Mouse (Mus musculus) hindbrain, embryonic 16.5 days (tissue): ENCODE measurements around the gene Spsb3. TPM values are rescaled to one million over a fixed set of nuclear protein-coding genes. Genes with fewer than 3 reads are reported as not detected.

Source experiments
- ATAC-seq: fragments of 200-750 bp; cut with Nextera tagmentation; 2 replicates; pipeline ENCODE4 v1.8.0; 2017; ENCODE audit warnings: moderate TSS enrichment, moderate library complexity
- H3K27ac ChIP-seq: fragments of 300-500 bp; sonication (generic); 2 replicates; pipeline ENCODE4 v1.5.1; 2014; ENCODE audit warnings: low read depth, mild to moderate bottlenecking, control low read depth, low read length, moderate library complexity
- H3K27me3 ChIP-seq: fragments of 300-500 bp; sonication (generic); replicated peaks from 2 replicates; pipeline ENCODE4 v1.6.1; 2014; ENCODE audit warnings: low read length; ENCODE audit not compliant: control insufficient read depth, insufficient read depth
- H3K36me3 ChIP-seq: fragments of 300-500 bp; sonication (generic); 2 replicates; pipeline ENCODE4 v1.6.1; 2014; ENCODE audit warnings: mild to moderate bottlenecking, low read length, moderate library complexity, mixed read lengths; ENCODE audit not compliant: control insufficient read depth, insufficient read depth
- H3K4me1 ChIP-seq: fragments of 300-500 bp; sonication (generic); 2 replicates; pipeline ENCODE4 v1.6.1; 2014; ENCODE audit warnings: low read depth, low read length; ENCODE audit not compliant: control insufficient read depth, insufficient read depth
- H3K4me2 ChIP-seq: fragments of 300-500 bp; sonication (generic); 2 replicates; pipeline ENCODE4 v1.6.1; 2014; ENCODE audit warnings: mild to moderate bottlenecking, low read length, control low read depth, moderate library complexity
- H3K4me3 ChIP-seq: fragments of 300-500 bp; sonication (generic); 2 replicates; pipeline ENCODE4 v1.5.1; 2014; ENCODE audit warnings: mild to moderate bottlenecking, low read length, control low read depth, moderate library complexity
- H3K9ac ChIP-seq: fragments of 300-500 bp; sonication (generic); 2 replicates; pipeline ENCODE4 v1.6.1; 2014; ENCODE audit warnings: low read depth, mild to moderate bottlenecking, control low read depth, low read length, moderate library complexity
- H3K9me3 ChIP-seq: fragments of 300-500 bp; sonication (generic); 2 replicates; pipeline ENCODE4 v1.6.1; 2014; ENCODE audit warnings: mild to moderate bottlenecking, low read length, moderate library complexity; ENCODE audit not compliant: control insufficient read depth
- WGBS: fragments of 180-500 bp; shearing (Covaris S2); extraction: QIAGEN DNeasy Blood & Tissue Kit; methylation state at CpG from one replicate; pipeline ENCODE4 v1.1.7; 2014; 5-methylcytosine and 5-hydroxymethylcytosine counted together
- polyA plus RNA-seq: library from polyadenylated mRNA; unstranded; fragments of >200 nt; fragmentation: Nextera tagmentation; extraction: Ambion mirVana; gene quantifications from 2 replicates; pipeline ENCODE4 v1.2.1, GENCODE M21; 2015

Gene Spsb3
- polyA plus RNA-seq, 1 experiment from 2014 or later, result 90.4 TPM

DNA sequence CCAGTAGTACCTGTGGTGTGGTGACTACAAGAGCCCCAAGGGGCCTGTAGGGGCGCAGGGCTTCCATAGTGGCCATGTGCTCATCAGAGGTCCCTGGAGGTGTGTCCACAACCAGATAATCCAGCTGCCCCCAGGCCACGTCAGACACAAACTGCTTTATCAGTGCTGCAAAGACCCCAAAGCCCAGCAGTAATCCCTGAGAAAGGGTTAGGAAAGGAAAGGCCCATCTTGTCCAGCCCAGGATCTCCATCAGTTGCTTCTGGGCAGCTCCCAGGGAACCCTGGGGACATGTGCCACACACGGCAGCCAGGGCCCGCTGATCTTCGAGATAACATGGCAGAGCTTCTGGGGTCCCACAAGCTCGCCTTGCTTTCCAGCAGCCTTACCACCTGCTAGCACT, 2.1 kb upstream of the Spsb3 start:
- no peak for ATAC-seq
- Histone ChIP-seq H3K27me3 (no peaks in the 10 kb centered on the region), H3K4me2 (no peak overlapping the region), H3K9ac (no peak overlapping the region), H3K4me3 (no peak overlapping the region), H3K9me3 (no peaks in the 10 kb centered on the region), H3K4me1 (peaks cover 28% of the 10 kb centered on the region), H3K36me3 (peaks cover 10% of the 10 kb centered on the region; the same call in 1 of the 2 replicates), H3K27ac (no peak overlapping the region)
- 92% methylated on average over 6 of the region's 6 CpGs for WGBS

DNA sequence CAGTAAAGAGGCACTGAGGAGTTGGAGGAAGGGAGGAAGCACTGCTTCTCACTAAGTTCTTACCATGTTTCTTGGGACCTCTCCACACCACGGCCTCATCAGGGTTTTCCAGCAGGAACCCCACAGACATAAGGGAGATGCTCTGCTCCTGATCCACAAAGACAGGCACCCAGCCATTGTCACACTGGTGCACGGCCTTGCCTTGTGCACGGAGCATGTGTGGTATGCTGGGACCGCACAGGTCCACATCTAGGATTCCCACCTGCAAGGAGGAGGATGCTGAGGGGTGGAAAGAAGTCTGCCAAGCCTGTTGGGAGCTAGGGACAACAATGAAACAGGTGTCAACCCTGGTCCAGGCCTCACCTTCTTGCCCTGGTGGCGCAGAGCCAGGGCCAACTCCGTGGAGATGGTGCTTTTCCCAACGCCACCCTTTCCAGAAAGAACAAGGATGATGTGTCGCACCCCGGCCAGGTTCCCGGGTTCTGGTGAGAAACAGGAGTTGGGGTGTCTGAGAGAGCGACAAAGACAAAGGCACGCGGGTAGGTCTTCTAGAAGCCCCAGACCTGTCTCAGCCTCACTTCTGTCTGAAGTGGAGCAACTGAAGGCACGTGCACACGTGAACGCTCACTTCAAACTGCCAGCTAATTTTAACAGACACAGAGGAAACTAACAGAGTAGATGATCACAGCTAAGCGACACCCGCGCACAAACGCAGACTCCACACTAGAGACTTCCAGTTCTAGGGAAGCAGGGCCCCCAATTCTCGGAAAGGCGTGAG, 898 bp upstream of the Spsb3 start:
- Histone ChIP-seq H3K36me3 (peaks cover 12% of the 10 kb centered on the region), H3K27ac (no peak overlapping the region), H3K9ac (peak overlapping the region; percentile 23), H3K4me2 (peak overlapping the region; percentile 96), H3K4me1 (peaks cover 31% of the 10 kb centered on the region), H3K4me3 (peak overlapping the region; percentile 88), H3K27me3 (no peaks in the 10 kb centered on the region), H3K9me3 (no peaks in the 10 kb centered on the region)
- ATAC-seq, result no peak
- 26% methylated on average over 22 of the region's 22 CpGs for WGBS

DNA sequence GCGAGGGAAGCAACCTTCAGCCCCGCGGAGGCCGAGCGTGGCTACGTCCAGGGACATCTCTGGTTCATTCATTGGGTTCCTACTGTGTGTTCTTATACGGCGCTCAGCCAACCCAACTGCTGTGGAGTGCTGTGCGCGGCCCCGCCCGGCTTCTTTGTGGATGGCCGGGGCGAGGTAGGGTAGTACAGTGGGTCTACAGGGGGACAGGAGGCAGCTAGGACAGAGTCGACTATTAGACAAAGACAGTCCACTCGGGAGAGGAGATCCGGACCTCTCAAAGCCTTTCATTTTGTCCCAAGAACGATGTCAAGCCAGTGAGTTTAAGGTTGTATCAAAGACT, 459 bp downstream of the Spsb3 start:
- ATAC-seq, result no peak; the same call in 1 of the 2 replicates
- peak overlapping the region; percentile 87 for H3K9ac ChIP-seq
- H3K4me3 ChIP-seq, result peak overlapping the region; percentile 88
- H3K27me3 ChIP-seq, result no peaks in the 10 kb centered on the region
- 2% methylated on average over 18 of the region's 18 CpGs for WGBS
- no peaks in the 10 kb centered on the region for H3K9me3 ChIP-seq
- H3K36me3 ChIP-seq, result peaks cover 22% of the 10 kb centered on the region
- H3K4me2 ChIP-seq, result peak overlapping the region; percentile 85
- H3K4me1 ChIP-seq, result peaks cover 31% of the 10 kb centered on the region
- peak overlapping the region; percentile 76 for H3K27ac ChIP-seq

DNA sequence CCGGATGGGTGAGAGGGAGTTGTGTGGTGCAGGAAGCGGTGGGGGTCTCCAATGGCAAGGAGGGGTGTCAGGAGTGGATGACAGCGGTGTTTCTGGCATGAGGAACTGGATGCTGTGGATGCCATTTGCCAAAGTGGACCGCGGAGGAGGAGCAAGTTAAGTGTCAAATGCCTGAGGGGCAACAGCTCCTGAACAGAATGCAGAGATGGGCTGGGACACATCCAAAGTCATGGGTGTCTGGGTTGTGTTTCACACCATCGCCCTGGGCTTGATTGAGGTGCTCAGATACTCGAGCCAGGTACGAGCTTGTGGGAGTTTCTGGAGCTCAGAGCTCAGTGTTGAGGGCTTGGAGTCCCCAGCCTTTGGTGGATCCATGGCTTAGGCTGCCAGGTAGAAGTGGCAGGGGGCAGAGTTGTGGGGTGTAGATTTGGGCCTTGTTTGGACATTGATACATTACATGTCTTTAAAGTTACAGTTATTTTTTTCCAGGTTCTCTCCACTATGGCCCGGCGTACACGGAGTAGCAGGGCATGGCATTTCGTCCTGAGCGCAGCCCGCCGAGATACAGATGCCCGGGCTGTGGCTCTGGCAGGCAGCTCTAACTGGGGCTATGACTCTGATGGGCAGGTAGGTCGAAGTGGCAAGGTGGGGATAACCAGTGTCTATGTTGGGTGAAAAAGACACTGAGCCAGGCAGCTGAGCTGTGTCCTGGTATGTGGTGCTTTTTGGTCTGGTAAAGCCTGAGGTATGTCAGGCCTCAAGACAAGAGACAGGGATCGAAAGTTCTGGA, 1.0 kb downstream of the Spsb3 start:
- Histone ChIP-seq H3K4me1 (peaks cover 31% of the 10 kb centered on the region), H3K9me3 (no peaks in the 10 kb centered on the region), H3K4me3 (peak overlapping the region; percentile 88), H3K27me3 (no peaks in the 10 kb centered on the region), H3K27ac (no peak overlapping the region), H3K9ac (peak overlapping the region; percentile 87), H3K36me3 (peaks cover 27% of the 10 kb centered on the region), H3K4me2 (peak overlapping the region; percentile 85)
- 70% methylated on average over 18 of the region's 18 CpGs for WGBS
- no peak for ATAC-seq

DNA sequence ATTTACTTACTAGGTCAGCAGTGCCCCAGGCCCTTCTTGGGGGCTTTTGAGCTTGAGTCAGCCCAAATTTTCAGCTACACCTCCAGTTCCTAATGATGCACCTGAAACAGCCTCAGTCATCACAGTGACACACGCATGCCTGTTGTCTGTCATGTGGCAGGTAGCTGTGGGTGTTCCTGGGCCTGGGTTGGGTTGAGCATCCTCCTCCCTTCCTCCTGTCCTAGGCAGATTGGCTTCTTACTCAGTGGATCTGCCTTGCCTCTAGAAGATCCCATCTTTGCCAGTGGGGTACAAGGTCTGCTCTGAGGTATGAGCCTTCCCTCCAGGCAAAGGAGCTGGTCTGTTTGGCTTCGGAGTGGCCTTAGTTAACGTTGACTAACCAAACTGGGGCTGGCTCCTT, 2.4 kb downstream of the Spsb3 start:
- no peak overlapping the region; the same call in 1 of the 2 replicates for H3K9ac ChIP-seq
- no peak for ATAC-seq
- no peaks in the 10 kb centered on the region for H3K9me3 ChIP-seq
- no peak overlapping the region for H3K27ac ChIP-seq
- H3K4me2 ChIP-seq, result no peak overlapping the region
- no peaks in the 10 kb centered on the region for H3K27me3 ChIP-seq
- WGBS, result 90% methylated on average over 3 of the region's 3 CpGs
- H3K36me3 ChIP-seq, result peaks cover 36% of the 10 kb centered on the region
- H3K4me1 ChIP-seq, result peaks cover 40% of the 10 kb centered on the region
- H3K4me3 ChIP-seq, result no peak overlapping the region

DNA sequence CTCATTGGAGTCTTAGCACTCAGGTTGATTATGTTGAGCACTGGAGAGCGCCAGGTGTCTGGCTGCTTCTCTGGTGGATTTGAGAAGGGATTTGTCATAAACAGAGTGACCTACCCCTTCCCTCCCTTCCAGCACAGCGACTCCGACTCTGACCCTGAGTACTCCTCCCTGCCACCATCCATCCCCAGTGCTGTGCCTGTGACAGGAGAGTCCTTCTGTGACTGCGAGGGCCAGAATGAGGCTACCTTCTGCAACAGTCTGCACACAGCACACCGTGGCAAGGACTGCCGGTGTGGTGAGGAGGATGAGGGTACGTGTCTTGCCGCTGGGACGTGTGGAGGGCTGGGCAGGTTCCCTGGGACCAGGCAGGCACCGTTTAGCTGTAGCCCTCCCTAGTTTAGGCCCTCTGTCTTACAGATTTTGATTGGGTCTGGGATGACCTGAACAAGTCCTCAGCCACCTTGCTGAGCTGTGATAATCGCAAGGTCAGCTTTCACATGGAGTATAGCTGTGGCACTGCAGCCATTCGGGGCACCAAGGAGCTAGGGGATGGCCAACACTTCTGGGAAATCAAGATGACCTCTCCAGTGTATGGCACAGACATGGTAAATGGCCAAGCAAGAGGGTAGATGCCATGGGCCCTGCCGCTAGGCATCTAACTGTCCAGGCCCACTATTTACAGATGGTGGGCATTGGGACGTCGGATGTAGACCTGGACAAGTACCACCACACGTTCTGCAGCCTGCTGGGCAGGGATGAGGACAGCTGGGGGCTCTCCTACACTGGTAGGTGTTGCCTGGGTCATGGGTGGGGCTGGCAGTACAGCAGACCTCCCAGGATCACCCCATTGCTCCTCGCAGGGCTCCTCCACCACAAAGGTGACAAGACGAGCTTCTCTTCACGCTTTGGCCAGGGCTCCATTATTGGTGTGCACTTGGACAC, 4.0 kb downstream of the Spsb3 start:
- Histone ChIP-seq H3K4me1 (peaks cover 40% of the 10 kb centered on the region), H3K9ac (no peak overlapping the region), H3K27me3 (no peaks in the 10 kb centered on the region), H3K36me3 (peaks cover 36% of the 10 kb centered on the region), H3K4me3 (no peak overlapping the region), H3K27ac (no peak overlapping the region), H3K9me3 (no peaks in the 10 kb centered on the region), H3K4me2 (no peak overlapping the region)
- no peak for ATAC-seq
- WGBS, result 85% methylated on average over 19 of the region's 19 CpGs

DNA sequence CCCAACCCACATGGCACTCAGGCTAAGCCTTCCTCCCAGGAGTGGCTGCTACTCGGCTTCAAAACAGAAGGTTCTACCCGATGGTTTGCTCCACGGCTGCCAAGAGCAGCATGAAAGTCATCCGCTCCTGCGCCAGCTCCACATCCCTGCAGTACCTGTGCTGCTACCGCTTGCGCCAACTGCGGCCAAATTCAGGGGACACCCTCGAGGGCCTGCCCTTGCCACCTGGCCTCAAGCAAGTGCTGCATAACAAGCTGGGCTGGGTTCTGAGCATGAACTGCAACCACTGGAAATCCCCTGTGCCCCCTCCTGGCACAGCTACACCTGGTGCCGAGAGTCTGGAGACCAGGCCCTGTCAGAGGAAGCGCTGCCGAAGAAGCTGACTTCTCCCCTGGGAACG, 4.9 kb downstream of the Spsb3 start:
- Histone ChIP-seq H3K4me3 (no peak overlapping the region), H3K4me2 (no peak overlapping the region), H3K4me1 (peaks cover 44% of the 10 kb centered on the region), H3K27me3 (no peaks in the 10 kb centered on the region), H3K27ac (no peak overlapping the region), H3K36me3 (peaks cover 36% of the 10 kb centered on the region), H3K9me3 (no peaks in the 10 kb centered on the region), H3K9ac (no peak overlapping the region)
- 83% methylated on average over 12 of the region's 13 CpGs for WGBS
- ATAC-seq, result no peak

DNA sequence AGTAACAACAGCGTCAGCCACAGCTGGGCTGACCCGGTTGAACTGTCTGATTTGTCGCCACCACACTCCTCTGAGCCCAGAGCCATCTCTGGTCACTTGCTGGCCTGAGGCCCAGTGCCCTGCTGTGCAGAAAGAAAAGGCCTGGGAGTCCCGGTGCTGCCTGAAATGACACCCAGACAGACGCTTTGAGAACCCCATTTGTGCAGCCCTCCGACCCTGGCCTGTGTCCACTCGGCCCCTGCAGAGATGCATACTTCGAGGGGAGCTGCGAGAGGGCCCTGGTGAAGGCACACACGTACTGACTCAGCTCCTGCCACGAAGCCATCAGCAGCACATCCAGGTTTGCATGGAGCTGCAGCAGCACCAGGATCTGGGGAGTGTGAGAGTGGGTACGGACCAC, 6.3 kb downstream of the Spsb3 start:
- Histone ChIP-seq H3K4me1 (peaks cover 48% of the 10 kb centered on the region), H3K9ac (no peak overlapping the region), H3K27me3 (no peaks in the 10 kb centered on the region), H3K36me3 (peaks cover 41% of the 10 kb centered on the region), H3K4me3 (no peak overlapping the region), H3K27ac (no peak overlapping the region), H3K4me2 (no peak overlapping the region), H3K9me3 (no peaks in the 10 kb centered on the region)
- ATAC-seq, result no peak
- 90% methylated on average over 12 of the region's 12 CpGs for WGBS
